Mouse (Mus musculus) adrenal gland, postnatal 10 days (tissue): ENCODE results near the gene Rangap1. TPM values are rescaled to one million over a fixed set of nuclear protein-coding genes. Genes with fewer than 3 reads are reported as not detected.

ENCODE experiments used
- DNase-seq: peaks from one replicate; pipeline ENCODE4 v3.0.0; 2021; ENCODE audit warnings: mixed read lengths
- long read RNA-seq, 2 experiments: library from polyadenylated mRNA; stranded (forward); transcript quantifications; one replicate each; pipeline ENCODE4 v2.0.0; 2021
- total RNA-seq, 2 experiments: library from RNA; stranded (reverse); gene quantifications; 2 replicates each; pipeline ENCODE4 v1.2.3; 2021

Gene Rangap1
- total RNA-seq, result 10 to 100 TPM; 48.5 to 49.2 TPM
- long read RNA-seq, experiment 1, transcript Rangap1-202 (17 exons, 2,984 nt), result minor isoform, 5 of 97 reads
- long read RNA-seq, experiment 1, transcript Rangap1-201 (16 exons, 3,033 nt), result major isoform, 58 of 97 reads
- long read RNA-seq, experiment 1, partial matches to known transcripts, result 27 of 97 reads
- long read RNA-seq, experiment 1, other reads (novel, unspliced or antisense), result 7 of 97 reads
- long read RNA-seq, experiment 2, transcript Rangap1-201 (16 exons, 3,033 nt), result major isoform, 40 of 66 reads
- long read RNA-seq, experiment 2, partial matches to known transcripts, result 10 of 66 reads
- long read RNA-seq, experiment 2, other reads (novel, unspliced or antisense), result 10 of 66 reads

DNA sequence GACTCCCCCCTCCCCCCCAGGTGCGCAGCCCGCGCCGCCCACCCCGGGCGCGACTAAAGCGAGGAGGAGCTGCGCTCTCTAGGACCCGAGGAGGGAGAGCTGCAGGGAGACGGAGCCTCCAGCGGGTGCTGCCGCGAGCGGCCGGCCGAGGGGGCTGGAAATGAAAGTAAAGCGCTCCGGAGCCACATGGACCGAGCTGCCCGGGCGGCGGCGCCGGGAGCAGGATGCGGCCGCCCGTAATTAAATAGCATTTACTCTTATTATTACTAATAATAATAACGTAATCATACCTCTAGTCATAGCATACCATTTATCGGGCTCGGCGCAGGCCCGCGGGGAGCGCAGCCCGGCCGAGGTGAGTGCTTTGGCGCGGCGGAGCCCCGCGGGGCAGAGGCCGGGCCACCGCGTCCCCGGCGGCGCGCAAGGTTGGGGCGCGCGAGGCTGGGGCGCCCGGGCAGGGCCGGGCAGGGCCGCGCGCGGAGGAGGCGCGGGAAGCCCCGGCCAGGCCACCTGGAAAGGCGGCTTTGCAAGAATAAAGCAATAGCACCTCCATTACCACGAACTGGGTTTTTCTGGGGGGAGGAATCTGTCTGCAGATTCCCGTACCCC lies at the start of gene Rangap1, which contains the start of gene Zc3h7b:
Gene Rangap1, minus strand, starts transcription at position 539 of the 609 bp plus-strand sequence.
Gene Zc3h7b, plus strand, starts transcription at position 66 of the 609 bp plus-strand sequence.
- DNase-seq, result peak; percentile 88

DNA sequence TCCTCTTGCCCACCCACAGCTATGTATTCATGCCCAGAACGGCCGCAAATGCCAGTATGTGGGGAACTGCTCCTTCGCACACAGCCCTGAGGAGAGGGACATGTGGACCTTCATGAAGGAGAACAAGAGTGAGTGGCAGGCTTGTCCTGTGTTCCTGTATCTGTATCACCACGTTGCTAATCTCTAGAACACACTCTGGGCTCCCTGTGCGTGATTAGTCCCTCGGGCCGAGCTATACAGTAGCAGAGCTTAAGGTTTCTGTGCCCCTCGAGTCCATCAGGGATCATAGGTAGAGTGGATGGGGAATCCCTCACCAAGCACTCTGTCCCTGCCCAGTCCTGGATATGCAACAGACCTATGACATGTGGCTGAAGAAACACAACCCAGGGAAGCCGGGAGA lies 47.1 kb upstream of the Rangap1 start:
- DNase-seq, result no peak

DNA sequence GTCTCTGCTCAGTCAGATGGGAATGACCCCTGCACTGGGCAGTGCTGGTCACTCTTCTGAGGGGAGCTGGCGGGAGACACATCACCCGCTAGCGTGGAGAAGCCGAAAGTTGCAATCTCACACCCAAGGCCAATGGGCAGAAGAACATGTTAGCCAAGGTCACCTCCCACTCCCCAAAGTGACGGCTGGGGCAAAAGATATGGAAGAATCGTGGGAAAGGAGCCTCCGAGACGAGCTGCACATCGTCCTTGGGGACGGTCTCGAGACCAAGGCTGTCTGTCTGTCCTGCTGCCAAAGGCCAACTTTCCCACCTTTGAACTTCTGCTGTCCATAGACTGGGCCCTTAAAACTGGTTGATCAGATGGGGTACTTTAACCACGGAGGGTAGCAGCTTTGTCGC lies 42.2 kb upstream of the Rangap1 start:
- no peak for DNase-seq

DNA sequence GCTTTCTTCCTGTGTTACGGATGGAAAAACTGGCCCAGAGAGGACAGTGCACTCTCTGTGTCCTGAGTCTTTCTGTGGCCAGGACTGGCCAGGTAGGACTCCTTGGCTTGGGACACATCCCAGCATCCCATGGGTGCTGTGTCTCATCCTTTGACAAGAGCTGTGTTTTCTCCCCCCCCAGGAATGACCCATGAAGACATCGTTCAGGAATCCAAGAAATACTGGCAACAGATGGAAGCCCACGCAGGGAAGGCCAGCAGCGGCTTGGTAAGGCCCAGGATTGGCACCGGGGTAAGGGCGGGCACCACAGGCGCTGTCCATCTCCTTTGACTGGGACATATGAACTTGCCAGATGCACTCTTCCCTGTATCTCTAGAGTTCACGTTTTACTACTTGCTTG lies 40.4 kb upstream of the Rangap1 start:
- no peak for DNase-seq

DNA sequence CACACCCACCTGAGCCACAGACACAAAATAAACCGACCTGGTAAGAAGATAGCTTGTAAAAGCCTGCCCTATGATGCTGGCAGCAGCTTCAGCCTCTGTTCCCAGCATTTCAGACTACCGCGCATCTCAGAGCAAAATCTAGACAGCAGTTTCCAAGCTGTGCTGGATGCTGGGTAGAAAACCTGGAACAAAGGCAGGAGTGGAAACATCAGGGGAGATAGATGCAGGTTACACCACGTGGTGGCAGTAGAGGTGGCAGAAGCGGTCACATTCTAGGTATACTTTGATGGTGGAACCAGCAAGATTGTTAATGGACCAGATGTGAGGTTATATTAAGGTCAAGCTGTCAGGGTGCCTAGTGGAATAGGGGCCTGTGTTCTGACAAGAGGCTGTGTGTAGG lies 39.4 kb upstream of the Rangap1 start:
- no peak for DNase-seq

DNA sequence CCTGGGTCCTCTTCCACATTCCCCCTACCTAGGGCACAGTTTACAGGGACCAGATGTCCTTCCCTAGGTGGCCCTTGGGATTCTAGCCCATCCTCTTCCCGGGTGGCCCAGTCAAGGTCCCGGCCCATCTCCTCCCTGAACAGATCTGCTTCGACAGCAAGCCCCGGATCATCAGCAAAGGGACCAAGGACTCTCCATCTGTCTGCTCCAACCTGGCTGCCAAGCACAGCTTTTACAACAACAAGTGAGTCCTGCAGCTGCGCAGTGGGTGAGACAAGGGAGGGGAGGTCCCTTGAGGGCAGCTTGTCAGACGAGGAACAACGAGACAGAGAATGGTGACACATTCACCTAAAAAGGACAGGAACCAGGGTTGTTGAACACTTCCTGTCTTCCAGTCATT lies 36.5 kb upstream of the Rangap1 start:
- DNase-seq, result no peak

DNA sequence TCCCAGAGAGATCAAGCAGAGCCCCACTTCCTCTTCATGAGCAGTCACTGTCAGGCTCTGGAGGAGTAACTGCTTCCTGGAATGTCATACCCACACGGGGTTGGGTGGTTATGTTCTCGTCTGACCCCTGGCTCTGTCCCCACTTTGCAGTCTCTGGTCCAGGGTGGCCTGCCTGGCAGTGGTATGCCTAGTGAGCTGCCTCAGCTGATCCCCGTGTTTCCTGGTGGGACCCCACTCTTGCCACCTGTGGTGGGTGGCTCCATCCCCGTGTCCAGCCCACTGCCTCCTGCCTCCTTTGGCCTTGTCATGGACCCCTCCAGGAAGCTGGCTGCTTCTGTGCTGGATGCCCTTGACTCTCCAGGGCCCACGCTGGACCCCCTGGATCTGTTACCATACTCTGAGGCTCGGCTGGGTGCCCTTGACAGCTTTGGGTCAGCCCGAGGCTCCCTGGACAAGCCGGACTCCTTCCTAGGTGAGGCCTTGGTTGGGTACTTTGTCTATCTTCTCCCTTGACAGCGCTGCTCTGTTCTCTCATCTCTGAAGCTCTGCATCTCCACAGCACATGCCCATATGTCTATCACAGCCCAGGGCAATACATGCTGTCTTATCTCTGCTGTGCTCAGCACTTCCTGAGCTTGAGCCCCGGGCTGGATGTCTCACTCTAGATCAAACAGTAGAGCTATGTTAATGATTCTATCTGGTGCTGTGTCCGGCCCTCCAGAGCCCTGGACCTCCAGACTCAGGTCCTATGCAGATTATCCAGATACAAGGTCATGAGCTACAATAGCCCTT lies 31.5 kb upstream of the Rangap1 start:
- no peak for DNase-seq

DNA sequence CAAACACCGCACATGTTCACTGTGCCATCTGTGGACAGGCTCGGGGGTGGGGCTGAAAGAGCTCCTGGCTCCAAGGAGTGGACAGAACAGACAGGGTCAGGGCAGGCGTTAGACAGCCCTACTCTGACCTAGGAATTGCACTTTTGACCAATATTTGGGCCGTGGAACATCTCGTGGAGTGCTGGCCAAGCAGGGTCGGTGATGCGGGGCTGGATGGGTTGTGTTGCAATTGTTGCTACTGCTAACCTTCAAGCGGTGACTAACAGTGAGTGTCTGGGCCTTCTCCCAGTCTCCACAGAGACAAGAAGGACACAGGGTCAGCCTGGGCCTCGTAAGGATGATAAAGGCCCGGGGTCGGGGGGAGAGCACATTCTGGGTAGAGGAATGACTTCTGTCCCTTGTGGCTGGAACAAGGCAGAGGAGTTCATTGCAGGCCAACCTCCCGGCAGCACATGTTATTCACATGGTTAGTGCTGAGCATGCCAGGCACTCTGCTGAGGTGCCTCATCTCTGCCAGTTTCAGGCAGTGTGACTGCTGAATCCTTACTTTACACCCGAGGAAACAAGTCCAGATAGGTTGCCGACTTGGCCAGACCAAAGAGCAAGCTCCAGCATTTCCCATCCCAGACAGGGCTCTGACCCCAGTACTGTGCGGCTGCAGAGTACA lies 29.3 kb upstream of the Rangap1 start:
- peak; percentile 72 for DNase-seq

DNA sequence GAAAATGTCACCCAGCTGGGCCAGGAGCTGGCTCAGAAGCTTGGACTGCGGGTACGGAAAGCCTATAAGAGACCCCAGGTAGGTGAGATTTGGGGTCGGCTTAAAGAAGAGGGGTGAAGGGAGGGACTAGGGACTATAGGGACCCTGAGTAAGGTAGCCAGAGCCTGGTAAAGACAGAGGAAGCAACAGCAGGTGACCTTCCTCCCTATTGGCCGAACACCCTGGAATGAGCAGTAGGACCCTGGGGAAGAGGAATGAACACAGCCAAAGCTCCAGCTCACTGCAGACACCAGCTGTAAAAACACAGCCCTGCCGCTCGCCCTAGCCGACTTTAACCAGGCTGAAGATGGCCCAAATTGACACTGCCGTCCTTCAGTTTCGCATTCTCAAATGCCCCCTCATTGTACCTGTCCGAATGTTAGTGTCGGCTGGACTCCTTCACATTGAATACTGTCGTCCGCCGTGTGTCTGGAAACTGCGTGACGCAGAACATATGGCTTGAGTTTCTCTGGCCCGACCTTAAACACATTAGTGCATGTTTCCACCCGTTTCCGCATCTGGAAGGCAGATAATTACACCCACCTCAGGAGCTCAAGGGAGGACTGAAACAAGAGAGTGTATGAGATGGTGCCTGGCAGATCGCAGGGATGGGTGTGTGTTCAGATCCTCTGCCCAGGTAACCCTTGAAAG lies 27.2 kb upstream of the Rangap1 start:
- peak; percentile 42 for DNase-seq

DNA sequence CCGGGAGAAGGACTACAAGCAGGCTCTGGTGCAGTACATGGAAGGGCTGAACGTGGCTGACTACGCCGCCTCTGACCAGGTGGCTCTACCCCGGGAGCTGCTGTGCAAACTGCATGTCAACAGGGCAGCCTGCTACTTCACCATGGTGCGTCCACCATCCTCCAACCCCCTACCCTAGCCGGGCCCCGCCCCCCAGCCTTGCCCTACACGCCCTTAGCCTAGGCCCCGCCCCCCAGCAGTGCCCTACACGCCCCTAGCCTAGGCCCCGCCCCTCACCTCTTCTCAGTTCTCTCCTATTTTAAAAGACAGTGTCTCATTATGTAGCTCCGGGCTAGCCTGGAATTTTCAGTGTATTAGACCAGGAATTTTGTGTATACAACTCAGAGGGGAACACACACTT lies 23.7 kb upstream of the Rangap1 start:
- DNase-seq, result no peak

DNA sequence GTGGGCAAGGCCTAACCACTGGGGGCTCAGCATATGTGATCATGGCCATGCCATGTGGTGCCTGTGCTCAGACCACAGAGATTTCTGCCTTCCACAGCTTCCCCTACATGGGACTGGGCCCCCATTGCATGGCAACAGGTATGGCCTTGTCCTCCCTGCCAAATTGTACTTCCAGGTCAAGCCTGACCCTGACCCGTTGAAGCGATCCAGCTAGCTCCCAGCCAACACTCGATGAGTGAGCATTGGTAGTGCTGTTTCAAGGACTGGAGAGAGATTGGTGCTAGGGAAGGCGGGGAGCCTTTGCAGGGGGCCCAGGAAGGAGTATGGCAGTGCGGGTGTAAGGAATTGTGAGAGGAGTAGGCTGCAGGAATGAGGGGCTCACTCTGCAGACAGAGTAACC lies 21.1 kb upstream of the Rangap1 start:
- peak; percentile 48 for DNase-seq

DNA sequence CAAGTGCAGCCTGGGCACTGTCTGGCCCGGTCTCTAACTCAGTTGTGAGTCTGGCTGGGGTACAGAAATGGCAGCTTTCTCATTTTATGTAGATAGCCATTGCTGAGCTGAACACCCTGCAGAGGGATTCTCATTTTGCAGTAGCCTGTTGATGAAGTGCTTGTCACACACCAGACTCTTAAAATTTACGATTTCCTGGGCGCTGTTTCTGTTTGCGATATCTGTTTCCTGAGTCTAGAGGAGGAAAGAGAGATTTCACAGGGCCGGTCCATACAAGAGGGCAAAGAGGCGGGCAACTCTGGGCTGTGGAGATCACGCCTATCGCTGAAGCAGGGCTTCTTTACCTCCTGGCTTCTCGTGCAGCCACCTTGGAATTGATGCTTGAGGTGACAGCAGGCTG lies 20.3 kb upstream of the Rangap1 start:
- no peak for DNase-seq

DNA sequence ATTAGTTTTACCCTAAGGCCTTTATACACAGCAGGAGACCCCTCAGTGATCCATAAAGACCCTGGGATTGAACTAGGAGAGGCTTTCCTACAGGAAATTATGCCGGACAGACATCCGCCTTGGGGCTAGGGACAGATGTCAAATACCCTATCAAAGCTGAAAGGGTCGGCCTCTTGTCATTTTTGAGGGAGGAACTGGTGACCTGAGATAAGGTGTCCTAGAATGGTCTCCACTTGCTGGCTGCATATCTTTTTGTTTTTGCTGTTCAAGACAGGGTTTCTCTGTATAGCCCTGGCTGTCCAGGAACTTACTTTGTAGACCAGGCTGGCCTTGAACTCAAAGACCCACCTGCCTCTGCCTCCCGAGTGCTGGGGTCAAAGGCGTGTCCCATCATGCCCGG lies 19.2 kb upstream of the Rangap1 start:
- DNase-seq, result no peak

DNA sequence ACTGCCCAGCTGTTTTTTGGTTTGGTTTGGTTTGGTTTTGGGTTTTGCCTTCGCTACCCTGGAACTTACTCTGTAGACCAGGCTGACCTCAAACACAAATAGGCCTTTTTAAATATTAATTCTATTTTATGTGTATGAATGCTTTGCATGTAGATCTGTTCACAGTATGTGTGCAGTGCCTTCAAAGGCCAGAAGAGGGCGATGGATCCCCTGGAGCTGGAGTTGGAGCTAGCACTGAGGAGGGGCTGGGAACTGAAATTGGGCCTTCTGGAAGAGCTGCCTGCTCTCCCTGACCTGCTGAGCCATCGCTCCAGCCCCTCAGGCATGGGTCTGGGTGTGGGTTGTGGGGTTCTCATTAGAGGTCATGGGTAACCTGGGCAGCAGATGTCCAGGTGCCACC lies 16.6 kb upstream of the Rangap1 start:
- DNase-seq, result no peak

DNA sequence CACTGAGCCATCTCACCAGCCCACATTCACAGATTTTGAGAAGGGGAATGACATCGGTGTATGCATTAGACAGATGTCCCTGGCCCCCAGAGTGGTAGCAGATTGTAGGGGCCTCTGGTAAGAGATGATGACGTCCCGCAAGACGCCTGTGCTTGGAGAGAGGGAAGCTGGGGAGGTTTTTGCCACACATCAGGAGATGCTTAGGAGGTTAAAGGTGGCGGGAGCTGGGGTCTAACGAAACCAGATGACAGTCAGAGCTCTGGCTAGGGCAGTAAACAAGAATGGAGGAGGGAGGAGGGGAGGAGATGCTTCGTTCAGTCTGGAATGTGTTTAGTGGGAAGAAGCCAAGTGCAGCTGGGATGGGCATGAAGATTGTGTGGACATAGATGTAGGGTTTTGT lies 16.1 kb upstream of the Rangap1 start:
- DNase-seq, result no peak

DNA sequence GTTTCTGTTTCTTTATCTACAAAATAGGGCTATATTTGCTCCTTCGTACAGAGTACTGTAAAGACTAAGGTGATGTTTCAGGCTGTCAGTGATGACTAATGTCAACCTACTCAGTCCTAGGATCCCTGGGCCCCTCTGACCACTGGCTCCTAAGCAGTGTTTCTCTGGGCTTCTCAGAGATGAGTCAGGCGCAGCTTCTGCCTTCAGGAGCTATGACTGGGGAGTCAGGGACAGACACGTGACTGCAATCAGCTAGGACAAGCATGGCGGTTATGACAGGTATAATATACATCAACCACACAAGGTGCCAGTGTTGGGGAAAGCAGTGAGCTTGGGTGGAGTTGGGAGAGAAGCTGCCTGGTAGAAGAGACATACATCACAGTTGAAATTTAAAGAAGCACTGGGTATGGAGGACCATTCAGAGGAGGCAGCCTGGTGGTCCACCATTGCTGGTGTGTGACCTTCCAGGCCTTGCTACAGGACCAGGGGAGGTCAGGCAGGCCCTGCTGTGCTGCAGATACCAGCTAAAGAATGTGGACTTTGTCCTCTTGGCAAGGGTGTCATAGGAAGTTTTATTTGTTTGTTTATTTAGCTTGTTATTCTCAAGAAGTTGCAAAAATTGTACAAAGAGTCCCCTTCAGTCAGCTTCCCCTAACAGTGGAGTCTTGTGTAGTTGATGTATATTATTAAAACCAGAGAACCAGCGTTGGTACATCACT lies 15.2 kb upstream of the Rangap1 start:
- no peak for DNase-seq

DNA sequence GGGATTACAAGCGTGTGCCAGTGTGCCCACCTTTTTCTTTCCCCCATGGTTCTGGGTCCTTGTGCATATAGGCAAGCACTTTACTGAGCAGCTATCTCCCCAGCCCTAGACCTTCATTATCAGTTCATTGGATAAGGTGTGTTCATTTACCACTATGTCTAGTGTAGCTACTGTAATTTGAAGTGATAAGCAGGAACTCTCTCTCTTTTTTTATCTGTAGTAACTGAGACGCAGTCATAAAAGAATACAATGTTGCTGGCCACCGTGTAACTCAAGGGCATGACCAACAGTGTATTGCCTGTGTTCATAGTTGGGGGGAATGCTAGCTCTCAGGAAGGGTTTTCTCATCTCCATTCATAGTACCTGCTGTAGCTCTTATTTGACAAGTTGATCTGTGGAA lies 14.2 kb upstream of the Rangap1 start:
- no peak for DNase-seq

DNA sequence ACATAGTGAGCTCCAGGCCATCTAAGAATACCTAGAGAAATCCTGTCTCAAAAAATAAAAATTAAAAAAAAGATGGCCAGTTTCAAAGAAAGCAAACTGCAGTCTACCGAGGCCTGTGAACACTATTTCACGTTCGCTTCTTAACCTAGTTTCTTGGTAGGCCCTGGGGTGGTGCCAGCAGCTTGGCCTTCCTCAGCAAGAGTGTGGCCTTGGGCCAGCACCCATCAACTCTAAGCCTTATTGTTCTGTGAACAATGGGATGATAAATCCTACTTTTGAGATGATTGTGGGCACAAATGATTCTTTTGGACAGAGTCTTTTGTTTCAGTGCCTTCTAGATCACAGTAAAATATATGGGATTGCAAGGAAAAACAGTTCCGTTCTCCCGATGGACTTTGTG lies 13.4 kb upstream of the Rangap1 start:
- peak; percentile 70 for DNase-seq

DNA sequence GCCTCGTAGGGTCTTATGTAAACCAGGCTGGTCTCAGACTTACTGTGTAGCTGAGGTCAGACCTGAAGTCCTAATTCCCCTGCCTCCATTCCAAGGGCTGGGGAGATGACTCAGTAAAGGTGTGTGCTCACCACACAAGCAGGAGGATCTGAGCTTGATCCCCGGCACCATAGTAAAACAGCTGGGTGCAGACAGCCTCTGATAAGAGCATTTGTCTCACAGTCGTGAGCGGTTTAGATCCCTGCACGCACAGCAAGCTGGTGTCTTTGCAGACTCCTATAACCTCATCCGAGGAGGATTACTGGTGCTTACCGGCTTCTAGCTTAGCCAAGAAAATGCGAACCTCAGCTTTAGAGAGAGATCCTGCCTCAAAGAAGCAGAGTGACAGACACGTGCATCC lies 8.3 kb upstream of the Rangap1 start:
- DNase-seq, result no peak

DNA sequence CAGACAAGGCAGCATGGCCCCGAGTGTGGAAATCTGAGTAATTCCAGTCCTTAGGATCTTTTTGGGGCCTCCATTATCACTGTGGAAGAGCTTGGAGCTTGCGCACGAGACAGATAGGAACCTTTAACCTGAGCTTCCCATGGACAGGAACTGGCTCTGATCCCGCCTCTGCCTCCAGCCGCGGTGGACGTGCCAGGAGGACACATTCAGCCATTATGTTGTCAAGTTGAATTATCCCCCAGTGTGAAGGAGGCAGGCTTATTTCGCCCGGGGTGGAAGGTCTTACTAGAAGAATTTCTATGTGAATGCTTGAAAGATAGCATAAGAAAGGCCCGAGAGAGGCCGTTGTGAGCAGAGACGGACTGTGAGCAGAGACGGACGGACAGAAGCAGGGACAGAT lies 4.4 kb upstream of the Rangap1 start:
- DNase-seq, result peak; percentile 48

DNA sequence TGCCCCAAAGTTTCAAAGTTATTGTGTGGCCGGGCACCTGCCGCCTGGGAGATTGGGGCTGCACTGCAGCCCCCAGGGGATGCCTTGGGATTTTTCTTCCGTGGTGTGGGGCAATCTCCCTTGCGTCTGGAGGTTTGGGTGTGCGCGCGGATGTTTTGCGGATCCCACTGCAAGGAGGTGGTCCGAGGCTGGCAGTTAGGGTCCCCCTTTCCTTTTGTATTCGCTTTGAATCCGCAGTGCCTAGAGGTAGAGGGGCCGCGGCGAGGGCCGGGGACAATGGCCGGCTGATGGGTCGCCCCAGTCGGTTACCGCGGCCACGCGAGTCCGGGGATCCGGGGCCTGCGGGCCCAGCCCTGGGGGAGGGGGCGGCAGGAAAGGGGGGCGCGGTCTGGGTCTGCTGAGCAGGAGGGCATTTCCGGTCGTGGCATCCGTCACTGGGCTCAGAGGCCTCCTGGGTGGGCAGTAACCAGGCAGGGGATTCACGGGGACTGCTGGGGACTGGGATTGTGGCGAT lies 328 bp upstream of the Rangap1 start:
- DNase-seq, result peak; percentile 83
